Mouse (Mus musculus) CH12.LX (cell line): ENCODE measurements around the gene Nsdhl.

Experiments used
- CTCF ChIP-seq, 2 experiments: IDR thresholded peaks in 1 of 2; conservative IDR thresholded peaks in 1 of 2; 2 replicates each; pipeline ENCODE4 v1.5.1; 2011 to 2012; ENCODE audit warnings: low read depth in 2 of 2, low read length in 2 of 2, improper control_type of control experiment in 1 of 2, inconsistent platforms in 1 of 2, mild to moderate bottlenecking in 1 of 2, moderate library complexity in 1 of 2
- NELFE ChIP-seq: IDR thresholded peaks from 2 replicates; pipeline ENCODE4 v1.6.1; 2011; ENCODE audit warnings: low read depth, low read length, improper control_type of control experiment
- POLR2A ChIP-seq: IDR thresholded peaks from 2 replicates; pipeline ENCODE4 v1.6.1; 2011; ENCODE audit warnings: low read depth, mild to moderate bottlenecking, improper control_type of control experiment, low read length
- RCOR1 ChIP-seq: conservative IDR thresholded peaks from 2 replicates; pipeline ENCODE4 v1.6.1; 2012; ENCODE audit warnings: low read depth, mild to moderate bottlenecking, inconsistent platforms, low read length, improper control_type of control experiment
- SMC3 ChIP-seq: IDR thresholded peaks from 2 replicates; pipeline ENCODE4 v1.6.1; 2011; ENCODE audit warnings: low read depth, low read length, improper control_type of control experiment
- USF1 ChIP-seq: IDR thresholded peaks from 2 replicates; pipeline ENCODE4 v1.6.1; 2014; ENCODE audit warnings: low read depth, mild to moderate bottlenecking, inconsistent platforms, low read length, improper control_type of control experiment

DNA sequence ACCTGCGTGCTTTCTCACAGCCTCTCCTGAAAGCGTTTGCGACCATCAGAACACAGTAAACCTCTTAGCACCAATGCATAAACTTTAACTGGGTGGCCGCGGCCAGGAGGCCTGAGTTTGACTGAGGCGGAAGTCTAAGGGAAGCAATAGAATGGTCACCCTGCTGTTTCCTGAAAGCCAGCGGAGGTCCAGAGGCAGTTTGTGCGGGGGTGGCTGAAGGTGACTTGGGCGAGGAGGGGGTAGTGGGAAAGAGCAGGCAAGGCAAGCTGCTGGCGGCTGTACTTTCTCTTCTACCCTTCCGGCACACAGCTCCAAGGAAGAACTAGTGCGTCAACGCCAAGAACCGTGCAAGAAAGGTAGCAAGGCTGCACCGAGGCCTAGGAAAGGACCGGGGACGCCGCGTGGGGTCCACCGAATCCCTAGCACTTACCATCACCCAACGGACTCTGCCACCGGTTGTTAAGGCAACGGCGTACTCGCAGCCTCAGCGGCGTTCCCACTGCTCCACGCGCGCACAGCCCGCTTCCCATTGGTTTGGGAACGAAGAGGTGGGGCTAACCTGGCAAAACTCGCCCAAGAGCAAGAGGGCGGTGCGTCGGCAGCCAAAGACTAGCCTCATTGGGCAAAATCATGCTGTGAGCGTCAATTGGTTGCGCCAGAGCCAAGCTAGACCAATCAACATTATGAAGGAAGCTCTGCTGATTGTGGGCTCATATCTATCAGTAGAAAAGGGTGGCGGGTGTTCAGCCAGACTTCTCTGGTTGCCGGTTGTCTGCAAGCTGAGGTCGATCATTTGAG lies at the start of gene Nsdhl, which contains the start of gene Cetn2:
- TF ChIP-seq POLR2A (peak; percentile 72), USF1 (no peak), SMC3 (no peak), CTCF (conservative IDR thresholded peaks at IDR 0.05 in 1 of 2, IDR thresholded peaks at IDR 0.05 in 1 of 2; ENCODE audit: low read depth in 2 of 2, low read length in 2 of 2) (no peak), NELFE (no peak), RCOR1 (no peak)
